Mouse (Mus musculus): ENCODE data around the gene Ccdc92. TPM values are rescaled to one million over a fixed set of nuclear protein-coding genes. Genes with fewer than 3 reads are reported as not detected.

The Ccdc92 gene
- polyA plus RNA-seq, 1 experiment from 2014 or later, result 4.3 TPM

GRCm38 (mm10) chr5:124814797-124815196, 47.4 kb downstream of the Ccdc92 start:
- no peak overlapping the region for H3K4me3 ChIP-seq (ENCODE audit: low read length)
- 69% methylated on average over 5 of the region's 5 CpGs for WGBS
- no peaks in the 10 kb centered on the region for H3K27me3 ChIP-seq (replicated peaks; ENCODE audit: control insufficient read depth, insufficient read depth, low read length)
- no peaks in the 10 kb centered on the region for H3K36me3 ChIP-seq (ENCODE audit: control insufficient read depth, insufficient read depth, low read length)
- no peaks in the 10 kb centered on the region for H3K4me1 ChIP-seq (ENCODE audit: control insufficient read depth, insufficient read depth, low read length)
- no peak for ATAC-seq
- H3K9ac ChIP-seq (ENCODE audit: low read depth, low read length), result no peak overlapping the region
- no peak overlapping the region for H3K4me2 ChIP-seq (ENCODE audit: low read depth, low read length)
- H3K27ac ChIP-seq (ENCODE audit: low read length), result no peak overlapping the region
- no peaks in the 10 kb centered on the region for H3K9me3 ChIP-seq (ENCODE audit: control insufficient read depth, low read length)

GRCm38 (mm10) chr5:124812466-124812865, 49.8 kb downstream of the Ccdc92 start:
- no peaks in the 10 kb centered on the region for H3K36me3 ChIP-seq (ENCODE audit: control insufficient read depth, insufficient read depth, low read length)
- WGBS, result 79% methylated on average over 12 of the region's 12 CpGs
- H3K4me1 ChIP-seq (ENCODE audit: control insufficient read depth, insufficient read depth, low read length), result no peaks in the 10 kb centered on the region
- no peaks in the 10 kb centered on the region for H3K27me3 ChIP-seq (replicated peaks; ENCODE audit: control insufficient read depth, insufficient read depth, low read length)
- H3K4me2 ChIP-seq (ENCODE audit: low read depth, low read length), result no peak overlapping the region
- no peaks in the 10 kb centered on the region for H3K9me3 ChIP-seq (ENCODE audit: control insufficient read depth, low read length)
- no peak for ATAC-seq
- no peak overlapping the region for H3K4me3 ChIP-seq (ENCODE audit: low read length)
- no peak overlapping the region for H3K9ac ChIP-seq (ENCODE audit: low read depth, low read length)
- no peak overlapping the region for H3K27ac ChIP-seq (ENCODE audit: low read length)

- ATAC-seq, result no peak
- 81% methylated on average over 4 of the region's 4 CpGs for WGBS
- no peak overlapping the region for H3K9ac ChIP-seq (ENCODE audit: low read depth, low read length)
These were observed 52.4 kb downstream of the Ccdc92 start for GRCm38 (mm10) chr5:124809708-124810366.

GRCm38 (mm10) chr5:124792112-124792511, 70.1 kb downstream of the Ccdc92 start:
- H3K4me1 ChIP-seq (ENCODE audit: control insufficient read depth, insufficient read depth, low read length), result no peaks in the 10 kb centered on the region
- no peak overlapping the region for H3K4me3 ChIP-seq (ENCODE audit: low read length)
- no peak overlapping the region for H3K27ac ChIP-seq (ENCODE audit: low read length)
- no peak for ATAC-seq
- H3K4me2 ChIP-seq (ENCODE audit: low read depth, low read length), result no peak overlapping the region
- no peaks in the 10 kb centered on the region for H3K36me3 ChIP-seq (ENCODE audit: control insufficient read depth, insufficient read depth, low read length)
- no peaks in the 10 kb centered on the region for H3K27me3 ChIP-seq (replicated peaks; ENCODE audit: control insufficient read depth, insufficient read depth, low read length)
- 85% methylated on average over 7 of the region's 7 CpGs for WGBS
- no peak overlapping the region for H3K9ac ChIP-seq (ENCODE audit: low read depth, low read length)
- H3K9me3 ChIP-seq (ENCODE audit: control insufficient read depth, low read length), result no peaks in the 10 kb centered on the region

More at GRCm38 (mm10) chr5:124809708-124810366, 52.4 kb downstream of the Ccdc92 start:
- no peaks in the 10 kb centered on the region for H3K36me3 ChIP-seq (ENCODE audit: control insufficient read depth, insufficient read depth, low read length)
- H3K27ac ChIP-seq (ENCODE audit: low read length), result no peak overlapping the region
- H3K4me3 ChIP-seq (ENCODE audit: low read length), result no peak overlapping the region
- no peaks in the 10 kb centered on the region for H3K9me3 ChIP-seq (ENCODE audit: control insufficient read depth, low read length)
- no peak overlapping the region for H3K4me2 ChIP-seq (ENCODE audit: low read depth, low read length)
- no peaks in the 10 kb centered on the region for H3K4me1 ChIP-seq (ENCODE audit: control insufficient read depth, insufficient read depth, low read length)
- H3K27me3 ChIP-seq (replicated peaks; ENCODE audit: control insufficient read depth, insufficient read depth, low read length), result no peaks in the 10 kb centered on the region

- 79% methylated on average over 7 of the region's 7 CpGs for WGBS
- H3K36me3 ChIP-seq (ENCODE audit: control insufficient read depth, insufficient read depth, low read length), result no peaks in the 10 kb centered on the region
- peaks cover 6% of the 10 kb centered on the region; the same call in 1 of the 2 replicates for H3K9me3 ChIP-seq (ENCODE audit: control insufficient read depth, low read length)
- H3K4me2 ChIP-seq (ENCODE audit: low read depth, low read length), result no peak overlapping the region
- H3K4me3 ChIP-seq (ENCODE audit: low read length), result no peak overlapping the region
- no peaks in the 10 kb centered on the region for H3K4me1 ChIP-seq (ENCODE audit: control insufficient read depth, insufficient read depth, low read length)
- H3K9ac ChIP-seq (ENCODE audit: low read depth, low read length), result no peak overlapping the region
- ATAC-seq, result no peak
- no peaks in the 10 kb centered on the region; the same call in 1 of the 2 replicates for H3K27me3 ChIP-seq (replicated peaks; ENCODE audit: control insufficient read depth, insufficient read depth, low read length)
- H3K27ac ChIP-seq (ENCODE audit: low read length), result no peak overlapping the region
These were observed 76.6 kb downstream of the Ccdc92 start for GRCm38 (mm10) chr5:124785650-124786049.

Other genes starting within 250 kb of the Ccdc92 start
- 61.5 and 67.9 TPM in 2 replicates for gene Atp6v0a2, start 233.8 kb downstream of the Ccdc92 start, polyA plus RNA-seq (2015; fragmentation: Nextera tagmentation; extraction: Ambion mirVana)
- 0.02 and 0.04 TPM in 2 replicates for gene Dnah10, start 137.3 kb downstream of the Ccdc92 start, polyA plus RNA-seq (2015; fragmentation: Nextera tagmentation; extraction: Ambion mirVana)
- gene Zfp664, start 267 bp upstream of the Ccdc92 start, polyA plus RNA-seq (2015; fragmentation: Nextera tagmentation; extraction: Ambion mirVana), result 48.1 and 54.0 TPM in 2 replicates
- 1.5 and 1.7 TPM in 2 replicates for gene Rflna, start 140.8 kb upstream of the Ccdc92 start, polyA plus RNA-seq (2015; fragmentation: Nextera tagmentation; extraction: Ambion mirVana)

Measured in intestine, embryonic 16.5 days (tissue).